Mouse (Mus musculus) thymus, postnatal 10 days (tissue): ENCODE results near the gene Parp6.

Source experiments
- DNase-seq, 2 experiments: peaks; one replicate each; pipeline ENCODE4 v3.0.0; 2021; ENCODE audit warnings: low spot score in 2 of 2

The Parp6 gene

GRCm38 (mm10) chr9:59655958-59656634 is 39.0 kb downstream of the Parp6 start, which contains the start of gene Pkm:
TSS of gene Pkm (plus strand) at chr9:59656368.
- peak; percentile 93 to 97 for DNase-seq

DNA sequence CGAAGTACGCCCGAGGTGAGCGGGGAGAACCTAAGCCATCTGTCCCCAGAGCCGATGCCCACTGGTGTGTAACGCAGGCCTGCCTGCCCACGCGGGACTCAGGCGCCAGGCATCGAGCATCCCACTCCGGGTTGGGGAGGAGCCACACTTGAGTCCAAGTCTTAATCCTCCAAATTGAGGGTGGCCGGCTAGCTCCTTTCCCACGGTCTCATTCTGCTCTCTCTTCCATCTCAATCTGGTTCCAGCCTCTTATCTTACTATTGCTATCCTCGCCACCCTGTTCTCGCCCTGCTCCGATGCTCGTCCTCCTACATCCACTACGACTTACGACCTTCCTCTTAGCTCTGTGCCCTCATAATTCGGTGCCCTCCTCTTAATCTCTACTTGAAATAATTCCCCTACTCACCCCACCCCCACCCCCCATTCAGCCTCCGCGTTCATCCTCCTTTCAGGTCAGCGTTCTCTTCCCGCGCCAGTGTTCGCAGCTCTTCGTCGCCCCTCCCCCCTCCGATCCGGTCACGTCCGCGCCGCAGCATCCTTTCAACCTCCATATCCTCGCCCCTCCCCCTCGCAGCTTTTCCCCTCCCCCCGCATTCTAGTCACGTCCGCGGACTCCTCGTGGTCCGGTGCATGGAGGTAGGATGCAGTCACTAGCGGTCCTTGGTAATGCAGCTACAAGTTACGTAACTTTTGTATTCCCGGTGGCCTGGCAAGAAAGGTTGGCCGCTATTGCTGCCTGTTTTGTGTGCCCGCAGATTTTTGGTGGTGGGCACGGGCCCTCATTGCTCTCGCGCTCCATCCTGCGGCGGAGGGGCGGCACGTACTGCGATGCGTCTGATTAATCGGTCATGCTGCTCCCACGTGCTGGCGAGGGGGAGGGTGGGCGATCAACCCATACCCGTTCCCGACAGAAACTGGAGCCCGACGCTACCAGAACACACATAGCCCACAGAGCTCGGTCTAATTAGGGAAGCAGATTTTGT is 39.8 kb downstream of the Parp6 start:
- DNase-seq, result peak; percentile 74 to 84

DNA sequence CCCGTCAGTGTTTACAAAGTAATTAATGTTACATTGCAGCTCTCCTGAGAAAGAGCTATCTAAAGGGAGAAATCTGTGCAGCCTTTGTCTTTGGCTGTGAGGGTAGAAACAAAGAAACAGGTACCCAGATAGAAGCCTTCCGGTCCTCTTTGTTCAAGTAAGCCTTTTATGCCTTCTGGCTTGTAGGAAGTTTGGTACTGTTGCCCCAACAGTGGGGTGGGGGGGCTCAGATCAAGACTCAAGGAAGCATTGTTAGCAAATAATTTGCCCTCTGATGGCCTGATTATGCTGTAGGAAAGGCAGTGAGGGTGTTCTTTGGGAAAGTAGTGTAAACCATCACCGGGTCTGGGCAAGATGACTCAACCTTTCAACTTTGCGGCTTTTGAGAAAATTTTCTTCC is 41.1 kb downstream of the Parp6 start:
- peak in 1 of 2 experiments; percentile 14 for DNase-seq

DNA sequence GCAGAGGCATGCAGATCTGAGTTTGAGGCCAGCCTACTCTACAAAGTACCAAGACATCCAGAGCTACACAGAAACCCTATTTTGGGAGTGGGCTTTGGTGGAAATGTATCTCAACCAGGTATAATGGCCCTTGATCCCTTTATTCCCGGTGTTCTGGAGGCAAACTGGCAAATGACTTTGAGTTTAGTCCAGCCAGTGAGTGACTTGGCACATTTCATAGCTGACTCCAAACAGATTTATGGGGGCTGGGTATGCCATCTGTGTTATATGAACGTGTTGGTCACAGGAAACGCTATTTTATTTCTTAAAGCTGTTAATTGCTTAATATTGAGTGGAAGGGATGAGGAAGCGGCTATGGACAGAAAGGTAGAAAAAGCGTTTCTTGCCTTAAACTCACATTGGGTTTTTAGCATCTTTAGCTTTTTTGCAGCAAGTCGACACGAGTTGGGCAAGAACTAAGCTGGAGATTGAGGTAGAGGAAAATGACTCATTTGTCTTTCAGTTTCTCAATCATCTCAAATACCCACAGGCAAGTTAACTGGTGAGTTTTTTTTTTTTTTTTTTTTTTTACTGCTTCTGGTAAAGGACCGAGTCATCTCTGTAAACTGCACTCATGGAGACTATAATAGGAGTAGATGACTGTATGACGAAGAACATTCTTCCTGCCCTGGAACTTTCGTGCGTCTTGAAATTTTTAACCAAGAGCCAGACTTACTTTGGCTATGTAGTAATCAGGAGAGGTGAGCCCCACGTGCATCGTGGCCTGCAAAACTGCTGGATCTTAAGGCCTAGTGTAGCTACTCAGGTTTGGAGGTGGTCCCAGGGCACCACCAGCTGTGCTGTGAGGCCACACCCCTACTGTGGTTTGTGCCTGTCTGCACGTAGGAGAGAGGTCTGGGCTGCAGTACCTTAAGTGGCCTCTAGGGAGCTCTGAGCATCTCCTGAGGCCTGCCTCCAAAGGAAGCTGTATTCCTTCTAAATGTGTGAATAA is 42.2 kb downstream of the Parp6 start:
- DNase-seq, result peak; percentile 87 to 93

DNA sequence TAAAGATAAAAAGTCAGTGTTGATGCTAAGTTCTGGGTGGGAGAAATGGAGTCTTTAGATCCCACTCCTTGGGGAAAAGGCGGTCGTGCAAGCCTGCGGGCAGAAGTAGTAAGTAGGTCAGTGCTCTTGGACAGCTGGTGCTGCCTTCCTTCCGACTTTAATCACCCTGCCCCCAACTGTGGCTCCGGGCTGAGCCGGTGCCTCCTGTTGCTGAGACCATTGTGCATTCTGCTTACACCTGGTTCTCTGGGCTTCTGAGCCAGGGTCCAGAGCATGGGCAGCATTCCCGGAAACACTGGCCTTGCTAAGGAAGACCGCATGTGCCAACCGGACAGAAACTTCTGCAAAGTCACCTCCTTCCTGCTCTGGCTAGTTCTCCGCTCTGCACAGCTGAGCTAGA is 43.3 kb downstream of the Parp6 start:
- DNase-seq, result no peak

DNA sequence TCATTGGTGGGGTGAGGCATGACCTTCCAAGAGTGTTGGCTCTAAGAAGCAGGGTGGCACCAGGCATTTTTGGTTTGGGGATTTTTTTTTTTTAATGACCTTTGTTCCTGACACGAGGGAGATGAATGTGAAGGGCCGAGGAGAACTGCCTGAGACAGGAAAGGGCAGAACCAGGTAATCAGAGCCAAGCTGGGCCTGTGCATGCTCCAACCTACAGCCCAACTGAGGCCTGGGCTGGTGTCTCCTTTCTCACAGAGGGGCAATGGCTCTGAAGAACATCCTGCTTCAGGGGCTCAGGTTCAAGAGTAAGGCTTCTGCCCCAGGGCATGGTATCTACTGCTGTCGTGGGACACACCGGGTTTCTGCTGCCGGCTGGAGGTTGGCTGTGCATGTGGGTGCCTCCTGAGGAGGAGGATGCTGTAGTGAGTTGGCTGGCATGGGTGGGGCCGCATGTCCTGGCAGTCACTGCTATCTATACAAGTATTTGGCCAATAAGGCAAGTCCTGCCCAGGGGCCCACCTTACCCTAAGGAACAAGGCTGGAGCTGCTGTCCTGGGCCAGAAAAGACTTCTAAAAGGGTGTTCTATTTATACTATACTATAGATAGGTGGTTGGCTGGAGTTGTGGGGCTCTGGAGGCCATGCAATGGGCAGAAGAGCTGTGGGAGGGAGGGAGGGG is 44.4 kb downstream of the Parp6 start:
- no peak for DNase-seq

DNA sequence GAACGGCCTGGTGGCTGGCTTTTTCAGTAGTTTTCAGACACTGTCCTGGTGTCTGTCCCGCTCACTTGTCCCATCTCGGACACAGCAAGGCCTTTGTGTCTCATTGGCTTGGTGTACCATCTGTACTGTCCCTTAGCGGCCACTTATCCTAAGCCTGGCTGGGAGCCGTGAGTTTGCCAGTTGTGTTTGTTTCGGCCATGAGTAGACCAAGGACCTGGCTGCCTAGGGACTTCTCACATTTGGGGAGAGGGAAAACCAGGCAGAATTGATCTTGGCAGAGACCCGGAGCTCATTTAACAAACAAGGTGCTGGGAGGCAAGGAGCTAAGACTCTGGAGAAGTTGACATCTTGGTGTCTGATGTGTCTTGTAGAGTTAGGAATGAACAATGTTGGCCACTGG is 46.1 kb downstream of the Parp6 start:
- DNase-seq, result no peak

DNA sequence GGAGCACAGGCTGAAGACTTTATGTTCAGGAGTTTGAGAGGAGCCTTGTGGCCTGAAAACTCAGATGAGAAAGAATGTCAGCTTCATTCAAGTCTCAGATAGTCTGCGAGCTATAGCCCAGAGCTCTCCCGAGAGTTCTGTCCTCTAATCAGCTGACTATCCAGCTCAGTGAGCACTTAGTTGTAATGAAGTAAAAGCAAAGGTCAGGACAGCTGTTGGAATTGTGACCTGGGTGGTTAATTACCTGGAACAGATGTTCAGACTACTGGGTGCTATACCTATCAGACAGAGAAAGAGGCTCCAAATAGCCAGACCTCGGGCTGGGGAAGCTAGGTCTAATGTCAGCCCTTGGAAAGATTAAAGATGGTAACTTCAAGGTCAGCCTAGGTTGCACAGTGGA is 46.9 kb downstream of the Parp6 start:
- DNase-seq, result no peak

GRCm38 (mm10) chr9:59664664-59665256 is 47.7 kb downstream of the Parp6 start:
- no peak for DNase-seq

DNA sequence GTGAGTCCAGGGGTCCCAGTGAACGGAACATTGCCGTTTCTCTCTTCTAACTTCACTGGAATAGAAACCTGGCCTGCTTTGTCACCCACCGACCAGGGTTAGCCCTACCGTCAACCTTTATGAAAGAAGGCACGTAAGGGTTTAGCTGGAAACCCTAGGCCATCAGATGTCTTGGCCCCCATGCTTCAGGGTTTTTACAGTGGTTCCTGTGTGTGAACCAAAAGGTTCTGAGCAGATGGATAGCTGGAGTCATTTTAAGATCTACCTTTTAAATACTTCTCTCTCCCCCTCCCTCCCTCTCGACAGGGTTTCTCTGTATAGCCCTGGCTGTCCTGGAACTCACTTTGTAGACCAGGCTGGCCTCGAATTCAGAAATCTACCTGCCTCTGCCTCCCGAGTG is 48.9 kb downstream of the Parp6 start:
- DNase-seq, result no peak

- no peak for DNase-seq
These were observed 49.7 kb downstream of the Parp6 start for GRCm38 (mm10) chr9:59666813-59667212.

- DNase-seq, result no peak
These were observed 50.2 kb downstream of the Parp6 start for GRCm38 (mm10) chr9:59667250-59667649.

DNA sequence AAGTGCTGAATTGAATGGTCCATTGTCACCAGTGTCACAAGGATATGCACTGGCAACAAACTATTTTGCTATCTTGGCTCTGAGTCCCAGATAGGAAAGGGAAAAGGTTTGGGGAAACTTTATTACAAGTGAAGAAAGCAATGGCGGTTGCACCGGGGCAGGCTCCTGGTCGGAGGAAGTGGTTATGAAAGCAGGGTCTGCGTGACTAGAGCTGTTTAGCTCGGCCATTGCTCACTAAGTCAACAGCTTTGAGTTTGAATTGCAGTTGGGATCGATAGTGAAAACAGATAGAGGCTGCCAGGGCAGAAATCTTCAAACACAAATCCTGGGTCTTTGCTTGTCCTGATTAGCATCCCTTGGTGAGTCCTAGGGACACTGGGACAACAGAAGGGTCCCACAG is 50.8 kb downstream of the Parp6 start:
- DNase-seq, result no peak

GRCm38 (mm10) chr9:59668473-59668872 is 51.4 kb downstream of the Parp6 start:
- no peak for DNase-seq

GRCm38 (mm10) chr9:59669172-59669571 is 52.1 kb downstream of the Parp6 start:
- DNase-seq, result no peak

DNA sequence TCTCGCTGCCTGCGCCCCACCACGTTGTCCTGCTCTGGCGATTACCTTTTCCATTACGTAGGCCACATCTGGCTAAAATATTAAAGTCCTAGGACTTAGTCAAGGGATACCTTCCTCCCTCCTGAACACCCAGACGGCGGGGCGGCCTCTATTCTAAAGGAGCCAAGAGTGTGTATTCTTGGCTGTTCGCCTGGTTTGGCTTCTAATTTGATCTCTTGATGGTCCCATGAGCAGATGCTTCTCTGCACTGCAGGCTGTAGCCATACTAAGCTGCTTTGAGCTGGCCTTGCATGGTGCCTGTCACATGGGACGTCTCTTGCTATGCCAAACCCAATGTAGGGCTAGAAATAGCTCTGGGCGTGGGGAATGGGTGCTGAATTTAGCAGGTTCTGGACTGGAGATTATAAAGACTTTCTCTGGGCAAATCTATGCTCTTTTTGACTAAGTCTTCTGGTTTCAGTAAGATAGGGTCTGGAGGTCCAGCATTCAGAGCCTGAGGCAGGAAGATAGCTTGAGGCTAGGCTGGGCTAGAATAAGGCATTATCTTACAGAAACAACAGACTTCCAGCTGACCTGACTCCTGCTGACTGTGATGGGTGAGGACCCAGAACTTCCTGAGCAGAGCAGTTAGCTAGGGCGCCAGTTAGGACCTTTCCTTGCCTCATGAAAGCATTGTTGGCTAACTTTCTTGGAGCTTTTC is 55.3 kb downstream of the Parp6 start:
- DNase-seq, result no peak

DNA sequence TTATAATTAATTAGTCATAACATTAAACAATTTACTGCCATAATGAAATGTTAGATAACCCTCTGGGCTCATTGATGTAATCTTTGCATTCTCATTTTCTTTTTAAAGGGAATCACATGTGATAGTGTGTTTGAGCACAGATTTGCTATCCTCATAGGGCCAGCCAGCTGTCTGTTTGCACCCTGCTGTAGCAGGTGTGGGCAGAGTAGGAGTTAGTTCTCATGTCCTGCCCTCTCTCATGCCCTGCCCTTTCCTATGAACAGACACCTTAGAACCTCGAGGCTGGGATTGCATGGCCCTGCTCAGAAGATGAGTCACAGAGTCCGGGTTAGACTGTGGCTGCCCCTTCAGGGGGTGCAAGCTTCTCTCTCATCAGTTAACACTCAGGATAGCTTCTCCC is 56.3 kb downstream of the Parp6 start:
- no peak for DNase-seq

DNA sequence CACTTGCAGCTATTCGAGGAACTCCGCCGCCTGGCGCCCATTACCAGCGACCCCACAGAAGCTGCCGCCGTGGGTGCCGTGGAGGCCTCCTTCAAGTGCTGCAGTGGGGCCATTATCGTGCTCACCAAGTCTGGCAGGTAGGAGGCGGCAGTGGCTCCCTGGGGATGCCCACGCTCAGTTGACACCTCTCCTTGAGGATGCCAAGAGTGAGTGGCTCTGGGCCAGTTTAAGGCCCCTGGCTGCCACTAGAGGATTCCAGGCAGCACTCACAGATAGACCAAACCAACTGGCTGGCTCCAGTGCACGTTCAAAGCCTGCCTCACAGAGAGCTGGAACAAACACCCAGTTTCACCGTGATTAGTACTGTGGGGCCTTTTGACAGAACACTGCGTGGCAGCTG is 58.5 kb downstream of the Parp6 start:
- no peak for DNase-seq

GRCm38 (mm10) chr9:59678313-59678712 is 61.2 kb downstream of the Parp6 start:
- DNase-seq, result no peak
